Mouse (Mus musculus) erythroblast, embryonic 14.5 days (primary cell): ENCODE results near the gene Usp12.

Experiments
- GATA1 ChIP-seq: IDR thresholded peaks from 2 replicates; pipeline ENCODE4 v1.6.1; 2012; ENCODE audit warnings: low read length, inconsistent platforms, mixed read lengths
- TAL1 ChIP-seq: IDR thresholded peaks from 3 replicates; pipeline ENCODE4 v1.6.1; 2012; ENCODE audit warnings: low read length, inconsistent platforms, mixed read lengths

- TF ChIP-seq GATA1, result no peak
- no peak for TF ChIP-seq TAL1
Measured at GRCm38 (mm10) chr5:146815394-146815793, 20.6 kb upstream of the Usp12 start.
